Mouse (Mus musculus): Measurements from ENCODE around the gene Ing2.

DNA sequence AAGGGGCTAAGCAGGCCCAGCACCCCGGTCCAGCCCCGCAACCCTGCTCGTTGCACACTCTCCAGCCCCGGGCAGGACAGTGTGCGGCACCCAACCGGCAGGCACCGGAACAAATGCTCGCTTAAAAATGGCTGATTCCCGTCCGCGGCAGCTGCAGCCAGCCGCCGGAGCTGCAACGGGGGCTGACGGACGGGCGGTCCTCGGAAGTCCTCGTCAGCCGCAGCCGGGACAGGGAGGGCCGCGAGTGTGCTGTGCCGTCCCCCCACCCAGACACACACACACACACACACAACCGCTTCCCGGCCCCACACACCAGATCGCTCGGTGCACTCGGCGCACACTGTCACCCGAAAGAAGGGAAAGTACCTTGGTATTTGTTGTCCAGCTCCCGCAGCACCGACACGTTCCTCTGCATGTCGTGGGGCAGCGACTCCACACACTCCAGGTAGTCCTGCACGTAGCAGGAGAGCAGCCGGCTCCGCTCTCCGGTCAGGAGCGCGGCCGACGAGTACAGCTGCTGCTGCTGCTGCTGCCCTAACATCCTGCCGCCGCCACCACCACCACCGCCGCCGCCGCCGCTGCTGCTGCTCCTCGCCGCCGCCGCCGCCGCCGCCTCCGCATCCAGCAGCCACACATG is 1.1 kb downstream of the Ing2 start:
- TF ChIP-seq CTCF (IDR thresholded peaks at IDR 0.05; ENCODE audit: control insufficient read depth, insufficient read depth, insufficient replicate concordance, low read depth, low read length) (no peak), POLR2A (IDR thresholded peaks at IDR 0.05; ENCODE audit: control insufficient read depth, low read depth, low read length) (no peak; the same call in 1 of the 2 replicates)
